Mouse (Mus musculus): ENCODE measurements around the gene Prrxl1.

The Prrxl1 gene

DNA sequence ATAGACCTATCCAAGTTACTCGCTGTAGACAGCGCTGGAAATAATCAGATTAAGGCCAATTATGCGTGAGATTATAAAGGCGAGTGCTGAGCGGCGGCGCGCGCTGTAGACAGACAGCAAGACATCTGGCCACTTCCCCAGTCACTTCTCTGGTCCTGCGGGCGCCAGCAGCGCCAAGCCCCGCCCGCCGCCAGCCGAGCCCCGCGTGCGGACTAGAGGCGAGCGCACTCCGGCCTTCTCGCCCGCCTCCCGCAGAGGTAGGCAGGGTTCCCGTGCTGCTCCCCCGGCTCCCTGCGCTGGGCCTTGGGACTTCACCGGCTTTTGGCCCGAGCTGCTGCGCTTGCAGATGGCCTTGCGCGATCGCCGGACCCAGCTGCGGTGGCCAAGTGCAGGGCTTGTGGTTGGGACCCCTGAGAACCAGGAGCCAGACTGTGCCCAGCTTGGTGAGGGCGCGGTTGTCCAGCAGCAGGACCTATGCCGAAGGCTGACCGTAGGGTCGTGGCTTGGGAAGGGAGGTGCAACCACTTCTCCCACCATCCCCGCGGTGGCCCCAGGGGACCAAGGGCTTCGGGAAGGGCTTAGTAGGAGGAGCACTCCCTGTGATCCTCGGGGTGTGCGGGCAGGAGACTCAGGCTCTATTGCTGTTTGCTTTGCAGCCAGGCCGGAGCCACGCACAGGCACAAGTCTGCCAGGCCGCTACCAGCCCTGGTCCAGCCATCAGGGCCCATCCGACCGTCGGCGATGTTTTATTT, at the start of gene Prrxl1:
Gene Prrxl1, plus strand, starts transcription at position 118 of the 752 bp plus-strand sequence.
- no peak for DNase-seq (ENCODE audit: low spot score in 2 of 2)

DNA sequence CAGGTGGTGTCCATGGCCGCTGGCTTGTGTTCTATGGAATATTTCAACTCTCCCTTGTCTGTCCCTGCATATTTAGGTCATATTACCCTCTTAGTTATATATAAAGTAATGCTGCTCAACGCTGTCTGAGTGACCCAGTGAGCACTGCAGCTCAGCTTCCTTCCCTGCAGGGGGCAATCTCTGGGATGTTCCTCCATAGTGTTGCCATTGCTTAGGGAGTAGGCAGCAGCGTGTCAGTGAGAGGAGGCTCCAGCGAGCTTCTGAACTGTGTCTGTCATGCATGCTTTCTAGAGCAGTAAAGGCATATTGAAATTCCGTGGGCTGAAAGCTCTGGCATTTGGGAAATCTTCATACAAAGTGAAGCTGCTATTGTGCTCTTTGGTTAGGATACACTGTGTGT, 47.4 kb upstream of the Prrxl1 start:
- DNase-seq (ENCODE audit: low spot score in 2 of 2), result no peak

- DNase-seq (ENCODE audit: low spot score in 2 of 2), result no peak
These were observed 45.9 kb upstream of the Prrxl1 start for GRCm38 (mm10) chr14:32553198-32553903.

- no peak for DNase-seq (ENCODE audit: low spot score in 2 of 2)
These were observed 44.2 kb upstream of the Prrxl1 start for GRCm38 (mm10) chr14:32554860-32555526.

GRCm38 (mm10) chr14:32561428-32561827, 37.8 kb upstream of the Prrxl1 start:
- no peak for DNase-seq (ENCODE audit: low spot score in 2 of 2)

DNA sequence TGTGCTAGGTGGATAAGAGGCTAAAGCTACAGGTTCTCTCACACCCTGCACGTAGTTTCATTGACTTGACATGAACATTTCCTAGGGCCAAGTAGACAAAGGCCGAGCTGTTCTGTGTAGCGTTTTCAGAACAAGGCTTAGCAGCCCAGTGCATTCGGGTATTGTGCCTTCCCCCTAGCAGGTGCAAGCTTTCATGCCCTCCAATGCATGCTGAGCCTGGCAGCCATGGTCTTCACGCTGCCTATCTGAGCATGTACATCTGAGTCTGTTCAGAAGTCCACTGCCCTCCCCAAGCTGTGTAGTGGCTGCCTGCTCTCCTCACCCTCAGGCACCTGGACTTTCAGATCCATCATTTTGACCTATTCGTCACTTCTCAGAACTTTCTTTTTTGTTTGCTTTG, 35.5 kb upstream of the Prrxl1 start:
- no peak for DNase-seq (ENCODE audit: low spot score in 2 of 2)

GRCm38 (mm10) chr14:32572519-32572918, 26.7 kb upstream of the Prrxl1 start:
- no peak for DNase-seq (ENCODE audit: low spot score in 2 of 2)

- DNase-seq (ENCODE audit: low spot score in 2 of 2), result no peak
These were observed 20.8 kb upstream of the Prrxl1 start for GRCm38 (mm10) chr14:32578420-32578819.

GRCm38 (mm10) chr14:32583696-32584095, 15.5 kb upstream of the Prrxl1 start:
- DNase-seq (ENCODE audit: low spot score in 2 of 2), result no peak

DNA sequence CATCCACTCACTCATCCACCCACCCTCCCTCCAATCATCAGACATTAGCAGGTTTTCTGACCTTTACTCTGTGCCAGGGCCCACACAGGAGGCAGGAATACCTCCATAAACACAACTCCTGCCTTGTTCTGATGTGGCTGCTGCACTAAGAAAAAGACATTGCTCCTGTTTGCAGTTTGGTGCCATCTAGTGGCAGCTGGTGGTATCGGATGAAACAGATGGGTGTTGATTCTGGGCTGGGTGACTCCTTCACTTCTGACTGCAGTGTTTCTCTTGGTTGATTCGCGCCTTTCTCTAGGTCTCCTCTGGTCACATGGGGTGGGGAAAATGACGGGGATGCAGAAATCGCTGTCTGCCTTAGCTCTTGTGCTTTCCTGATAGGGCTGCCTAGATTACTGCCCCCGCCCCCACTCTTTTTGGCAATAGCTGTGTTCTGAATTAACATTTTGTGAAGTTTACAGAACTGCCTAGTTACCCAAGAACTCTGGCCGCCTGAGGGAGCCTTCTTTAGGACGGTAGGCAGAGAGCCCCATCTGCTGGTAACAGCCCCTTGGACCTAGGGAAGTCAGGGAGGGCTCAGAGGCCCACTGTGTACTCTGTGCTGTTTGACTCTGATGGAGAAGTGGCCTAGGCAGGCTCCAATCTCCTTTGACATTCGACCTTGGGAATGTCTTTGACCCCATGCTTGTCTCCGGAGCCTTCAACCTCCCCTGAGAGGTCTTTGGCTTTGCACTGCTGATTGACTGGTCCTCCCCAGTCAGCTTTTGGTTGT, 12.0 kb upstream of the Prrxl1 start:
- peak; percentile 86 to 88 for DNase-seq (ENCODE audit: low spot score in 2 of 2)

DNA sequence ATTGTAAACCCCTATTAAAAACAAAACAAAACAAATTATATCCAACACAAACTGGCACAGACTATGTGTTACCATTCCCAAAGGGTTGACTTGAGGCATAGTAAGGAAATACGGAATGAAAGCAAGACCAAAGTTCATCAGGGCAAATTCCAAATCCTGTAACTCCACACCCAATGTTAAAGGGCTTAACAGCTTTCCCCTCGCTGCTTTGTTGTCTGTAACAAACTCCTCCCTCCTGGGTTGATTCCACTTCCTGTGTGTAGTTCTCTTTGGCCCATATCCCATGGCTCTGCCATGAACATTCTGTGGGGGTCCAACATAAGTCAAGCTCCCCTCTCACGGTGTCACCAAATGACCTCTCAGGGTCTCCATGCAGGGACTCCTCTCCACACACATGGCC, 8.8 kb upstream of the Prrxl1 start:
- no peak for DNase-seq (ENCODE audit: low spot score in 2 of 2)

- DNase-seq (ENCODE audit: low spot score in 2 of 2), result peak; percentile 44 to 49
These were observed 1.7 kb upstream of the Prrxl1 start for GRCm38 (mm10) chr14:32597232-32598231.

GRCm38 (mm10) chr14:32598437-32599219, 579 bp upstream of the Prrxl1 start:
- no peak for DNase-seq (ENCODE audit: low spot score in 2 of 2)

DNA sequence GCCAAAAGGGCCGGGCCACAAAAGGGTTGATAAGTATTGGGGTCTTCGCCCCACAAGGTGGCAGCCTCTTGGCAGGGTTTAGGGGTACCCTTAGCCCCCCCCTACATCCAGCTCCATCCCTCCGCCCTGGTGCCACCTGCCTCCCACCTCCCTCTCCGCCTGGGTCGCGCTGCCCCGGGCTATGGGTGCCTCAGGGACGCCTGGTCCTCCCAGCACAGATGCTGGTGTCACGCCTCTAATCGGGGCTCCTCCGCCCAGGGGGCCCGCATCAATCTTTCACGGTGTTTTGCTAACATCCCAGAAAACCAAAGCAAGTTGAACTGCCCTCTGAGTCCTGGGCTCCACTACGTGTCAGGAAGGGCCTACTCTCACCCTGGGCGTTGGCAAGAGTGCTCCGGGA, 903 bp downstream of the Prrxl1 start:
- no peak for DNase-seq (ENCODE audit: low spot score in 2 of 2)

DNA sequence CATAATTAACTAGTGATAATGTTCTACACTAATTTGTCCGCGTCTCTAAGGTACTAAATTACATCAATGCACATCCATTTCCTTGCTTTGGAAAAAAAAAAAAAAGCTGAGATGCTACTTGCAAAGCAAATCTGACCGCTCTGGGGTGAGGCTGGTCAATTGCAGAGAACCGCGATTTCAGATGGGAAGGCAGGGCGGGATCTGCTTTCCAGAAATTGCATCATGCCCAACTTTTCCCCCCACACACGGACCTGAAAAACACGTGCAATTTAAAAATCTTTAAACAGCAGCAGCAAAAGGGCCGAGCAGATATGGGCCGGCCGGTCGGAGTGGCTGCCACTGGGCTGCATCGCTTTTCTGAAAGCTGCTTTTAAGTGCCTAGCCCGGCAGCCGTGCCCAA, 6.3 kb downstream of the Prrxl1 start:
- no peak for DNase-seq (ENCODE audit: low spot score in 2 of 2)

DNA sequence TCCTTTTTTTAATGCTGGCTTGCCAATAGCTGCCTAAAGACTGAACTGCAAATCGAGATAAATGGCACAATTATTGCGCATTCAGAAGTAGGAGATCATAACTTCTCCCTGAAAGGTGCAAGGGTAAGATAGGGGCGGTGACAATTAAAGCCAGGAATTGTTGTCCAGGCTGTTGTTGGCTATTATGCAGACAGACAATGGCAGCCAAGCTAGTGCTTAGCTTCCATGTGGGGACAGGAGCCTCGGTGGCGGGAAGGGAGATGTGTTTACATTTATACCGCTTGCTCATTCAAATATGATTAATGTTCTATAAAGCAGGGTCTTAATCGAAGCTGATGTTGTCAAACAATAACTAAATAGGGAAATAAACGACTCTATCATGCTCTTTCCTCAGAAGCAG, 7.1 kb downstream of the Prrxl1 start:
- no peak for DNase-seq (ENCODE audit: low spot score in 2 of 2)

DNA sequence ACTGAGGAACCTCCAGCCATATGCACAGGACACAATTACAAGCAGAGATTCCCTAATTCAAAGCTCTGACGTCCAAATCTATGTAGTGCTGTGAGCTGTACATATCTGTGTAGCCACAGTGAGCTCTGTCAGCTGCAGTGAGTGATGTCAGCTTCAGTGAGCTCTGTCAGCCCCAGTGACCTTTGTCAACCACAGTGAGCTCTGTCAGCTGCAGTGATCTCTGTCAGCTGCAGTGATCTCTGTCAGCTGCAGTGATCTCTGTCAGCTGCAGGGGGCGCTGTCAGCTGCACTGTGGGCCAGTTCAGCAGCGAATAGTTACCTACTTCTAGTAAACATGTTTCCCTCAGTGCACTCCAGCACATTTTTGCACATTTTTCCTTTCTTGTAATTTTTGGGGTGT, 10.2 kb downstream of the Prrxl1 start:
- peak; percentile 50 to 52 for DNase-seq (ENCODE audit: low spot score in 2 of 2)

- no peak for DNase-seq (ENCODE audit: low spot score in 2 of 2)
These were observed 18.0 kb downstream of the Prrxl1 start for GRCm38 (mm10) chr14:32617253-32617652.

DNA sequence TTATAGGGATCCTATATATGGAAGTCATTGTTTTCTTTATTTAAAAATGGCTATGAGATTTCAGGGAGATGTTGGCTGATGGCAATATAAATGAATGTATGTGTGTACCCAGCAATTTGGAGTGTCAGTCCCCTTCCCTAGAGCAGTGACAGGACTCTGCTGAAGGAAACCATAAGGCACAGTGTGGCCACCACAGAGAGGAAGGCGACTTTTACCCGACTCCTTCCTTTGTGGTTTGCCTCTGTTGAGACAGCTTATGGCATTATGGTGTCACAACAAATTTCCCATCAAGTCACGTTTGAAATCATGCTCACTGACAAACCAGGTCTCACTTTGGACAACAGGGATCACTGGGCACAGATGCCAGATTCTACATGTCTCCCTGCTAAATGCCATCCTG, 25.0 kb downstream of the Prrxl1 start:
- DNase-seq (ENCODE audit: low spot score in 2 of 2), result no peak

- no peak for DNase-seq (ENCODE audit: low spot score in 2 of 2)
These were observed 25.6 kb downstream of the Prrxl1 start for GRCm38 (mm10) chr14:32624811-32625210.
